Mouse (Mus musculus) lung, embryonic 14.5 days (tissue): ENCODE data around the gene Amt. TPM values are rescaled to one million over a fixed set of nuclear protein-coding genes. Genes with fewer than 3 reads are reported as not detected.

Source experiments
- ATAC-seq: fragments of 200-750 bp; cut with Nextera tagmentation; 2 replicates; pipeline ENCODE4 v1.8.0; 2017; ENCODE audit warnings: mild to moderate bottlenecking, moderate TSS enrichment, moderate library complexity; ENCODE audit not compliant: insufficient read depth
- DNase-seq: peaks from one replicate; pipeline ENCODE4 v3.0.0-alpha.2; 2015
- H3K27ac ChIP-seq: fragments of 300-500 bp; sonication (generic); 2 replicates; pipeline ENCODE4 v1.5.1; 2014; ENCODE audit warnings: low read depth, mild to moderate bottlenecking, moderate library complexity
- H3K27me3 ChIP-seq: fragments of 300-500 bp; sonication (generic); 2 replicates; pipeline ENCODE4 v1.6.1; 2014; ENCODE audit warnings: low read length, control low read depth; ENCODE audit not compliant: insufficient read depth
- H3K36me3 ChIP-seq: fragments of 300-500 bp; sonication (generic); 2 replicates; pipeline ENCODE4 v1.6.1; 2014; ENCODE audit warnings: control low read depth; ENCODE audit not compliant: insufficient read depth
- H3K4me1 ChIP-seq: fragments of 300-500 bp; sonication (generic); 2 replicates; pipeline ENCODE4 v1.6.1; 2014; ENCODE audit warnings: antibody characterized with exemption, control low read depth; ENCODE audit not compliant: insufficient read depth
- H3K4me2 ChIP-seq: fragments of 300-500 bp; sonication (generic); 2 replicates; pipeline ENCODE4 v1.6.1; 2014; ENCODE audit warnings: mild to moderate bottlenecking
- H3K4me3 ChIP-seq: fragments of 300-500 bp; sonication (generic); 2 replicates; pipeline ENCODE4 v1.5.1; 2014; ENCODE audit warnings: low read depth, low read length
- H3K9ac ChIP-seq: fragments of 300-500 bp; sonication (generic); 2 replicates; pipeline ENCODE4 v1.6.1; 2014
- H3K9me3 ChIP-seq: fragments of 300-500 bp; sonication (generic); 2 replicates; pipeline ENCODE4 v1.6.1; 2016; ENCODE audit warnings: low read depth, low read length, control low read depth
- CTCF ChIP-seq: IDR thresholded peaks from 2 replicates; pipeline ENCODE4 v1.5.1; 2016; ENCODE audit warnings: antibody characterized with exemption, low read depth
- WGBS: fragments of 180-500 bp; shearing (Covaris S2); extraction: QIAGEN DNeasy Blood & Tissue Kit; methylation state at CpG from one replicate; pipeline ENCODE4 v1.1.7; 2014; 5-methylcytosine and 5-hydroxymethylcytosine counted together
- polyA plus RNA-seq: library from polyadenylated mRNA; unstranded; fragments of >200 nt; fragmentation: Nextera tagmentation; extraction: Ambion mirVana; gene quantifications from 2 replicates; pipeline ENCODE4 v1.2.1, GENCODE M21; 2014

Amt gene
- 20.9 and 21.3 TPM in 2 replicates for polyA plus RNA-seq

- 17% methylated on average over 18 of the region's 18 CpGs for WGBS
- Histone ChIP-seq H3K4me1 (no peaks in the 10 kb centered on the region), H3K9ac (peak within 1 kb of the TSS; percentile 10; the same call in 1 of the 2 replicates), H3K27me3 (no peaks in the 10 kb centered on the region), H3K27ac (peak within 1 kb of the TSS; percentile 19; the same call in 1 of the 2 replicates), H3K36me3 (peaks cover 28% of the 10 kb centered on the region), H3K4me2 (peak within 1 kb of the TSS; percentile 53), H3K4me3 (peak within 1 kb of the TSS; percentile 34), H3K9me3 (no peaks in the 10 kb centered on the region)
- ATAC-seq, result peak; percentile 76
- no peak for TF ChIP-seq CTCF
- DNase-seq, result peak; percentile 62
Observed at GRCm38 (mm10) chr9:108296453-108297355, at the start of gene Amt. Gene Amt, plus strand, starts transcription at chr9:108296853.

DNA sequence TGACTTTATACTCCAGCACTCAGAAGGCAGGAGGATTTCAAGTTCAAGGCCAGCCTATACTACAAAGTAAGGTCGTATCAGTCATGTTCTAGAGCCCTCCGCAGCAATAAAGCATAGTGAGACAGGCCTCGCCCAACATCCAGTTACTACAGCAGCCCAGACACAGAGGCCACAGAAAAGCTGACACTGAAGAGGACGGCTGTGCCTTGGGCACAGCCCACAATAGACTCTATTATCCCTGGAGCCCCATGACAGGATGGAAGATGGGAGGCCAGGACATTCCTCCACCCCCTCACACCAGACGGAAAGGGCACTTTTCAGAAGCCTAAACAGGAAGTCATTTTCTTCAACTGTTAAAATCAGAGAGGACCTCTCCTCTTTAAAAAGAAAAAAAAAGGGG, 47.7 kb upstream of the Amt start:
- peaks cover 44% of the 10 kb centered on the region for H3K36me3 ChIP-seq
- TF ChIP-seq CTCF, result no peak
- H3K9me3 ChIP-seq, result no peaks in the 10 kb centered on the region
- no peak overlapping the region for H3K27ac ChIP-seq
- H3K4me2 ChIP-seq, result no peak overlapping the region
- H3K4me3 ChIP-seq, result no peak overlapping the region
- no peaks in the 10 kb centered on the region for H3K4me1 ChIP-seq
- ATAC-seq, result no peak
- H3K9ac ChIP-seq, result no peak overlapping the region
- WGBS, result 53% methylated on average over 5 of the region's 5 CpGs
- peak; percentile 15 for DNase-seq
- no peaks in the 10 kb centered on the region for H3K27me3 ChIP-seq

DNA sequence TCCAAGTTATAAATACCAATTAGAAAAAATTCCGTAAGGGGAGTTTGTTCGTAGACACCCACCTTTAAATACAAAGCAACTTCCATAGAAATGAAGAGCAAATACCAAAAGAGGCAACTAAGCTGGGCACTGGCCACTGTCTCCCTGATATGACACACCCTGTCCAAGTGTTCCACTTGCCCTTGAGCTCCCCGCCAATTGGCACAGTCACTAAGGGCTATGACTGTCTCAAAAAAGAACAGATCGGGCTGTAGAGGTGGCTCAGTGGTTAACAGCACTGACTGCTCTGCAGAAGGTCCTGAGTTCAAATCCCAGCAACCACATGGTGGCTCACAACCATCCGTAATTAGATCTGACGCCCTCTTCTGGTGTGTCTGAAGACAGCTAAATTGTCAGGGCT, 44.8 kb upstream of the Amt start:
- TF ChIP-seq CTCF, result no peak
- DNase-seq, result no peak
- no peak for ATAC-seq
- H3K4me1 ChIP-seq, result no peaks in the 10 kb centered on the region
- no peaks in the 10 kb centered on the region for H3K27me3 ChIP-seq
- no peak overlapping the region for H3K4me2 ChIP-seq
- H3K27ac ChIP-seq, result no peak overlapping the region
- 91% methylated on average over 6 of the region's 6 CpGs for WGBS
- no peaks in the 10 kb centered on the region for H3K9me3 ChIP-seq
- no peak overlapping the region for H3K4me3 ChIP-seq
- H3K9ac ChIP-seq, result no peak overlapping the region
- peaks cover 31% of the 10 kb centered on the region for H3K36me3 ChIP-seq

DNA sequence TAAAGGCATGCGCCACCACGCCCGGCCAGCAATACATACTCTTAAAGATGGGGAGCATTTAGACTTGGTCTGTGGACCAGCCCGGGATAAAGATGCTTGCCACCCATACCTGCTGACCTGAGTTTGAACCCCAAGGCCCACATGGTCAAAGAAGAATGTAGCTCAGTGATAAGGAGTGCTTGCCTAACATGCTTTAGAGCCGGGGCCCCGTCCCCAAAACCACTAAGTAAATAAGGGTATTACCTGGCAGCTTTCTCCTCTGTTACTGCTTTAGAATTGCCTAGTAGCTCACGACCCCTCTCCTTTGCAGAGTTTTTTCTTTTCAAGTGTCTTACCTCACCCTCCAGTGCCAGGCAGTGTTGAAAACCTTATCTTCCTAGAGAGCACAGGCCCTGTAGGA, 43.9 kb upstream of the Amt start:
- Histone ChIP-seq H3K27ac (no peak overlapping the region), H3K36me3 (peaks cover 25% of the 10 kb centered on the region), H3K4me2 (no peak overlapping the region), H3K27me3 (no peaks in the 10 kb centered on the region), H3K4me1 (no peaks in the 10 kb centered on the region), H3K9ac (no peak overlapping the region), H3K9me3 (no peaks in the 10 kb centered on the region), H3K4me3 (no peak overlapping the region)
- ATAC-seq, result peak; percentile 62; the same call in 1 of the 2 replicates
- no peak for TF ChIP-seq CTCF
- peak; percentile 34 for DNase-seq
- 73% methylated on average over 7 of the region's 7 CpGs for WGBS

DNA sequence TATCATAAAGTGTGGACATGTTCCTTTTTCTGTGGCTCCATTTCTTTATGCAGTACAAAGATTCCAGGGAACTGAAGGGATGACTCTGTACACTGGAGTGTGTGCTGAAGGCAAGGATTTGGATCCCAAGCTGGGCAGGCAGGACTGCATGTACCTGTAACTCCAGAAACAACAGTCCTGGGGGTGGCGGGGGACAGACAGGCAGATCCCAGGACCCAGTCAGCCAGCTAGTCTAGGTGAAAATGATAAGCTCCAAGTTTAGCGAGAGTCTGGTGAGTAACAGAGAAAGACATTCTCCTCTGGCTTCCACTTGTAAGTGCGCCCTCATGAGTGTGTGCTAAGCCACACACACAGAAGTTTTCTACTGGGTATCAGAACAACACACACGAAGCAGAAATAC, 36.1 kb upstream of the Amt start:
- Histone ChIP-seq H3K4me1 (peaks cover 15% of the 10 kb centered on the region), H3K9me3 (no peaks in the 10 kb centered on the region), H3K4me3 (no peak overlapping the region), H3K27ac (no peak overlapping the region), H3K36me3 (no peaks in the 10 kb centered on the region), H3K4me2 (no peak overlapping the region), H3K27me3 (no peaks in the 10 kb centered on the region), H3K9ac (no peak overlapping the region)
- TF ChIP-seq CTCF, result no peak
- DNase-seq (no peak), ATAC-seq (no peak)
- WGBS, result 64% methylated on average over 4 of the region's 4 CpGs

DNA sequence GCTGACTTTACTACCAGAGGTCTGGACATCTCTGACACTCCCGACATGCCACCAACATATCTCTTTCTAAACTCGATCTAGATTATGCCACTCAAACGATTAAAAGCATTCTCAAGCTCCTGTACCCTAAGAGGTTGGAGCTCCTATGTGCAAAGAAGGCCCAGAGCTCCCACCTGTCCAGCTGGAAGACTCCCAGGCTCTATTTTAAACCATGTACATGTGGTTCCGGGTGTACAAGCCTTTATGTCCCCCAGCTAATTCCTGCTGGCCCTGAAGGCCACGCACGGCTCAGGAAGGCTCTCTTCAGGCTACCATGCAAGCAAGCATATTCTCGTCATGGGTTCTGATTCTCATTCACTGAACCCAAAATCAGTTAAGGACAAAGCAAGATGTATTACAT, 34.8 kb upstream of the Amt start:
- H3K4me1 ChIP-seq, result peaks cover 19% of the 10 kb centered on the region
- H3K4me3 ChIP-seq, result peak overlapping the region; percentile 95
- 57% methylated on average over 7 of the region's 7 CpGs for WGBS
- H3K9me3 ChIP-seq, result no peaks in the 10 kb centered on the region
- H3K36me3 ChIP-seq, result no peaks in the 10 kb centered on the region
- H3K27ac ChIP-seq, result no peak overlapping the region
- H3K27me3 ChIP-seq, result no peaks in the 10 kb centered on the region
- ATAC-seq, result no peak
- TF ChIP-seq CTCF, result no peak
- peak overlapping the region; percentile 77 for H3K4me2 ChIP-seq
- no peak for DNase-seq
- H3K9ac ChIP-seq, result peak overlapping the region; percentile 88; the same call in 1 of the 2 replicates

DNA sequence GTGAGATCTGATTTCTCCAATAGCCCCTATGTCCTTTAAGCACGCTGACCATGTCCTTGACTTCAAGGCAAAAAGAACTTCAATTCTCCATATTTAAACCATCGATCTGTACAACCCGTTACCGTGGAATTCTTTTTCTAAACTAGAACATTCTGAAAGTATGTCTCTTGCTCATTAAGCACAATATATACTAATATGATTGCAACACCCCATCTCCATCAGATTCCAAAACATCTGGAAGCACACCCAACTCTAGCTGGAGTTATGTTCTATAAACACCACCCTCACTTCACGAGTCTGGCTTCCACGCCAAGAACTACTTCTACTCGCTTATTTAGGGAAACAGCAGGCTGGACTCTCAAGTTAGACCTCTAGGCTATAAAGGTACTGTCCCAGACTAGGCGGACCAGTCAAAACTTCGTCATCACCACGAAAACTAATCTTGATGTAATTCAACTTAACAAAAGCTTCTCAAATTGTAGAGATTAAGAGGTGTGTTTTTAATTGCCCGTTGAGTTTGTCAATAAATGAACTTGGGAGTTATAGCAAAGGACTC, 34.1 kb upstream of the Amt start:
- H3K9me3 ChIP-seq, result no peaks in the 10 kb centered on the region
- H3K9ac ChIP-seq, result peak overlapping the region; percentile 88
- no peaks in the 10 kb centered on the region for H3K27me3 ChIP-seq
- ATAC-seq, result no peak
- H3K27ac ChIP-seq, result peak overlapping the region; percentile 95; the same call in 1 of the 2 replicates
- H3K4me2 ChIP-seq, result peak overlapping the region; percentile 77
- H3K4me1 ChIP-seq, result peaks cover 19% of the 10 kb centered on the region
- DNase-seq, result no peak
- 34% methylated on average over 11 of the region's 11 CpGs for WGBS
- H3K4me3 ChIP-seq, result peak overlapping the region; percentile 95
- TF ChIP-seq CTCF, result no peak
- H3K36me3 ChIP-seq, result no peaks in the 10 kb centered on the region
